Mouse (Mus musculus) cerebellum, adult 11 months (tissue): ENCODE measurements around the gene Gm5148.

Experiments used
- DNase-seq: peaks from one replicate; pipeline ENCODE4 v3.0.0; 2022

Gene Gm5148

DNA sequence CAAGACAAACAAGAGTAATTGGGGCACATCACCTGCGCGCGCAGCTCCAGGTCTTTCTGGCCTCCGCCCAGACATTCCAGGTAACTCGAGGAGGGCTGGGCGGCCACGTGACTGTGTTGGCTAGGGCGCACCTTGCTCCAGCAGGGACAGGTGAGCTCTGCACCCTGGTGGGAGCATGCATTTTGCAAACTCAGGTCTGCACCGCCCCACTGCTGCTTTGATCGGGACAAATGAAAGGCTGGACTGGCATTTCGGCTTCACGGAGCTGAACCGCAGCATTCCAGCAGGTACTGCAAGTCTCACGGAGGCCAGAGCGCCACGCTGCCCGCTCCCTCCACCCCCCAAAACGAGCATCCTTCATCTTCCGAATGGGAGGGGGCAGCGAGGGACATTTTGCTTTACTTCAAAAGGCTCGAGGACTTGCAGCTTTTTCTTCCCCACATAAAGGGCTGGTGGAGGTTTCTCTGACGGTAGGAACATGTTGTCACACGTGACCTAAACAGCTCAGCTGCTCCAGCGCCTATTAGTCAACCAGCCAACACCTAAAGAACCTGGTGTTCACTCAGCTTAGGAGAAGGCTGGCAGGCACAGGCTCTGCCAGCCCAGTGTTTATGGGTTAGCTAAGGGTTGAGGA is at the start of gene Gm5148:
Gm5148 (minus strand) TSS at position 320 of the 634 bp plus-strand sequence.
- DNase-seq: peak; percentile 86

DNA sequence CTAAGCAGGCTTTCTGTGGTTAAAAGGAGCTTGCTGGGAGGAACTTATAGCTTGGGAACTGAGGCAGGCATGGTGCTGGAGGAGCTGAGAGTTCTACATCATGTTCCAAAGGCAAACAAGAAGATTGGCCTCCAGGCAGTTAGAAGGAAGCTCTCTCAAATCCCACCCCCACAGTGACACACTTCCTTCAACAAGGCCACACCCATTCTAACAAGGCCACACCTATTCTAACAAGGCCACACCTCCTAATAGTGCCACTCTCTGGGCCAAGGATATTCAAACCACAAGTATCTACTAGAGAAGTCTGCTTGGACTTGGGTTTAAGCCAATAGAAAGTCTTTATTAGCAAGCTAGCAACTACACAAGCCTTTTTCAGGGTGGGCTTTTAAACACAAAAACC is 46.7 kb upstream of the Gm5148 start:
- DNase-seq: no peak

DNA sequence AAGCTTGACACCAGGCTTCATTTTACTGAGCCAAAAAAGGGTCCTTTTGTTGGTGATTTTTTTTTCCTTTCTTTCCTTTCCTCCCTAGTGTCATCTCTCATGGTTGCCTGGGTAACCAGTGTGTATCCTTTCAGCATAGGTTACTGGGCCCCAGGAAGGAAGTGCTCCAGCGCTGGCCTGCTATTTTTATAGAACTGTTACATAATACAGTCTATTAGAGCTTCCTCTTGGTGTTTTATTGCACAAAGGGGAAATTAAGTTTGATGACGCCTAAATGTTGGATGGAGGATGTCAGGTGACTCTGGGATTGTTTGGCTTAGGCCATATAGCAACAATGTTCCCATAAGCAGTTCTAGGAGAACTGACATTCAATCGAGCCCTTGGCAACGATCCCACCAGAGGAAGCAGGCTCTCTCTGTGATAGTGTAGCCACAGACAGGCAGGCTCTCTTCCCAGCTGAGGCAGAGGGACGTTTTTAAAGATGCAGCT is 45.0 kb upstream of the Gm5148 start:
- DNase-seq: peak; percentile 71

DNA sequence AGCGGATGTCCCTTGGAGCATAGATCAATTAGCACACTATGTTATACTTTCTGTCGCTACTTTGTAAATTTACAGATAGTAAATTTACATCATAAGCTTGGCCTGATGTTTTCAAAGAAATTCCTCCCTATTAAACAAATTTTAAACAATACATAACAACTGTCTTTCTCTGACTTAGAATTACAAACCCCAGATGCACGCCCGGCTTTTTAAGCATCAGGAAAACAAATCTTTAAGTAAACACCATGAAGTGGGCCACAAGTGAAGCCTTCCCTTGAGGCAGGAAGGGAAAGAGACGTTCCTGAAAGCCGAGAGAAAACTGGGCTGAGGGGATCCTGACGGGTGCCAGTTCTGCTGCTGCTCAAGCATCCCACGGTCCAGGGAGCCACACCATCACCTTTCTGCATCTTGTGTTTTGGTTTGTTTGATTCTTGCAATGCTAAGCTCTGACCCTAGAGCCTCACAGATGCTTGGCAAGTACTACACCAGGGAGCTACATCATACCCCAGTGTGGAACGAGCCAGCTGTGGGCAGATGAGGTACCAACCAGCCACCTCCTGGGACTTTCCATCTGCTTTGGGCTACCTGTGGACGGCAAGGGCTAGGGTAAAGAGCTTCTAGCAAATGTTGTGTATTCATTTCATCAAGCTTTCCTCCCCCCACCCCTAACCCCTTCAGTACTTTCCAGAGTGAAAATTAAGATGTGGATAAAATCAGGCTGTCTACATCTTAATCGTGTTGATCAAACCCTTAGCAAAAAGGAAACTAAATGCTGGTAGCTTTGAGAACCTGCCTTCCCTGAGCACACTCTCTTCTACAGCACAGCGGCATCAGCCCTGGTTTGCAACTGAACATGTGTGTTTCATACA is 43.1 kb upstream of the Gm5148 start:
- DNase-seq: no peak

DNA sequence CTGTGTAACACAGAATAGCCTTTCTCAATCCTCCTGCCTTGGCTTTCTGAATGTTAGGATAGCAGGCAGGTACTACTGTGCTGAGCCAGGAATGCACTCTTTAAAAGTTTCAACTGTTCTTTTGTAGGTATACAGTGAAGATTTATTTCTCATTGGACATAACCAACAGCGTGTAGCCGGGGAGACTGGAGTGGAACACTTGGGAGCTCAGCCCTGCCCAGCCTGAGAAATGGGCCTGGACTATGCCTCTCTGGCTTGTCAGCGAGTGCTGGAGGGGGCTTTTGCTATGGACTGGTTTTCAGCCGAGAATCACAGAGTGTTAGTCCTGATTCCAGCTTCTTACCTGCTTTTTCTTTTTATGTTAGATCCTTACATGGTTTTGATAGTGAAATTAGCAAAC is 42.3 kb upstream of the Gm5148 start:
- DNase-seq: no peak

DNA sequence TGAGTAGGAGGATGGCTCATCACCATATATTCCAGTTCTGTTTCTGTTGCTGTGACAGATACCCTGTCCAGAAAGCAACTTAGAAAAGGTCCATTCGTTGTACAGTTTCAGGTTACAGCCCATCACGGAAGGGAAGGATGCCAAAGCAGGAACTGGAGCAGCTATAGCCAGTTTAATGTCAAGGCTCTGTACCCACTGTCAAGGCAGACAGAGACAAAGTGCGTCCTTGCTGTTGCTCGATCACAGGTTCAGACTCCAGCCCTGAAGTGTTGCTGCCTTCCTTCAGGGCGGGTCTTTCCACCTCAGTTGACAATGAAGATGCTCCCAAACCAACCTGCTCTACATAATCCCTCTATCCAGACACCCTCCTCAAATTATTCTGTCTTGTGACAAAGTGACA is 41.7 kb upstream of the Gm5148 start:
- DNase-seq: no peak

DNA sequence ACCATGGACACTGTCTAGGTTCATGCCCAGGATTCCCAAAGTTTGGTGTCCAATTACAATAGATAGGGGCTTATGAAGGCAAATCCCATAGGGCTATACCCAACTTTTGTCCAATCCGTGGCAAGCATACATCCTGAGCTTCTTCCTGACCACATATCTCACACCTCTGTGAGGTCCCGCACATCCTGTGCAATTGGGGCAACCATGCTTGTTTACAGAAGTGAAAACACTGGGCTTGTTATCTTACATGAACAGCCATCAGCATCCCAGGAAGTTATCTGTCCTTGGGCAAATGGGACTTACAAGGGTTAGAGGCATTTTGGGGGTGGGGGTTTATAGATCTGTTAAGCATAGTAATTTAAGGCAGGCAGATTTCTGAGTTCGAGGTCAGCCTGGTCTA is 41.0 kb upstream of the Gm5148 start:
- no peak for DNase-seq

DNA sequence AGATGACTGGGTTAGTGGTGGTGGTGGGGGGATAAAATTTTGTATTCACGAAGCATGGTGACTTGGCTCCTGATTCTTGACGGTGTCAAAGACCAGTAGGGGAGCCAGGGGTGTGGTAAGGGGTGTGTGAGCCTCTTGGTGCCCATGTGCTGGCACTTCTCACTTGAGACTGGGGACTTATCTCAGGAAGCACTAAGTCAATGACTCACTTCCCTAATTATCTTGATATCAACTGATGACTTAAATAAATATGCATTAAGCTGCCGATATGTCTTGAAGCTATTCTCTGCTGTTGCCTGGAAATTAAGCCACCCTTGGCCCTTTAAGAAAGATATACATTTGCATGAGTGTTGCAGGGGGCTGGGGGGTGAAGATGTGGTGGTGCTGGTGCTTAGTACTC is 38.0 kb upstream of the Gm5148 start:
- no peak for DNase-seq

DNA sequence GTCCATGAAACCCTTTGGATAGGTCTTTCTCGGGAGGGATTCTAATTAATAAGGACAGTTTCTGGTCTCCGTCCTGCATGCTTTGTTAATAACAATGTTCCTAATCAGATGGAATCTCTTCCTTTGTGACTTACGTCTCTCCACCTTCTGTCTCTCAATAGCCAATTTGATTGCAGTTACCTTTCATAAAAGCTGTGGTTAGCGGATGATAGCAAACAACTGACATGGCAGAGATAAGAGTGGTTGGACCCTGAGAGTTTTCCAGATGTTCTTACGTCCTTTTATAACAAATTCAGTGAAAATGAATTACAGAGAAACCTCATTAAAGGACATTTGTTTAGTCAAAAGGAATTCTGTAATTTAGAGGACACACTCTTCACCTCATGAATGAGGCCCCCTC is 37.5 kb upstream of the Gm5148 start:
- DNase-seq: no peak

DNA sequence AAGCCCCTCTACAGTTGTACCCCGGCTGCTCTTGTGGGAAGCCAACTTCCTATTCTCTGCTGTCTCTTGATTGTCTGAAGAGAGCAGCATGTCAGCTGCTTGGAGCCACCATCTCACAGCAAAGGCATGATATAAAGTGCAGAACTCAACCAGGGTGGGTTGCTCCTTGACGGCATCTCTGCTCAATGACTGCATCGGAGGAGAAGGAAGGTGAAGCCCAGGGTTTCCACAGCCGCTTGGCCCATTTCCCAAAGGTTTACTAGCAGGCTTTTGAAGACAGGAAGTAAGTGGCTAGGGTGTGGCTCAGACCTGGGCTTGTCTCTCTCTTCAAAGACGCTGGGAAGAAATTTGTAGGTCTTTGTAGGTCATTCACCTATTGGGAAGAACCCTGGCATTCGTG is 36.6 kb upstream of the Gm5148 start:
- DNase-seq: no peak

DNA sequence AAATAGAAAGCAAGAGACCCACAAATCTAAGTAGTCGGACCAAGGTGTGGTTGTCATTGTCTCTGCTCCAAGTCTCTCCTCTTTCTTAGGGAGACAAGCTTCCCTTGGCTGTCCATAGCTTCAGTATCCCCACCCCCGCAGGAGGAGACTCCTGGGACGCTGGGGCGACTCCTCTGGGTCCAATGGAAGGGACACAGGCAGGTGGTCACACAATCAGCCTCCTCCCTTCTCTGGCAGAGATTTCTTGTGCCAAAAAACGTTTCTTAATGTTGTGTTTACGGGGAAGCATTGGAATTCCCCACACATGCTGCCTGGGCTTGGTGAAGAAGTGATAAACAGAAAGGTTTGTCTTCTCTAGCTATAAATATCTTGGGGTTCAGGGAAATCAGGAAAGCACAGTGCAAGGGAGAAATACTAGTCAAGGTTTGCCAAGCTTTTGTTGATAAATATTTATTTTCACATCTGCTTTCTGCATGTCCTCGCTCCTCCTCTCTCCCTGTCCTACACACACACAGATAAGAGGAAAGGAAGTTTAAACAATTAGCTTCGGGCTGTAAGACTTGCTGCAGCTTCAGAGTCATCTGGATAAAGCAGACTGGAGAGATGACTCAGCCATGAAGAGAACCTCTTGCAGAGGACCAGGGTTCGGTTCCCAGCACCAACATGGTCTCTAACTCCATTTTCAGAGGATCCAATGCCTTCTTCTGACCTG is 34.5 kb upstream of the Gm5148 start:
- DNase-seq: no peak

DNA sequence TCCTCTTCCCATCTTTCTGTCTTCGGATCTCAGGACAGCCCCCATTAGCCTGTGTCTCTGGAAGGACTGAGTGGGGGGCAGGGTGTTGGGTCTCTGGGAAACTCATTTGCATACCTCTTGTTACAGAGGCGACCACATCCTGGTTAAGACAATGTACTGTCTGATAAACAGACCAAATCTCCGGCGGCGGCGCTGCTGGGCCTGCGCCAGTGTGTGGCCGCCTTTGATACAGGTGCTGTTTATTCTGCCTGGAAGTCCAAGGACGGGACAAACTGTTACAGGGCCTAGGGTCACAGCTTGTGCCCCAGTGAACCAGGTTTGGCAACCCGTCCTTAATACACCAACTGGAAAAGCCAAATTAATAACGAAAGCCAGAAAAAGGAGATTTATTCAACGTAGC is 33.8 kb upstream of the Gm5148 start:
- DNase-seq: no peak

DNA sequence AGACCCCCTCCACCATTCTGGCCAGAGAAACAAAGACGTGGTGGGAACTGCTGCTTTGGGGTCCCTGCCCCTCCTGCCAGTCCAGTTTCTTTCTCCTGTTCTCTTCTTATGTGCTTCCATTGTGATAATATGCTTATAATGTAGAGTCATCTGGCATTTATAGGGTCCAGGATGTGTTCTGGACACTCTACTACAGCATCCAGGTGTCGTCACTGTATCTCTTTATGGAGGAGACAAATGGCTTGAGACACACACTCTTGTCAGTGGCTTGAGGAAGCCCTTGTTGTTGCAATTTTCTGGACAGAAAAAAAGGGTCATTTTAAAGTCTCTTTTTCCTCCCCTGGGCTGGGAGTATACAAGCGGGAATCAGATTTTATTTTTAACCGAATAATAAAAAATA is 33.3 kb upstream of the Gm5148 start:
- DNase-seq: no peak

DNA sequence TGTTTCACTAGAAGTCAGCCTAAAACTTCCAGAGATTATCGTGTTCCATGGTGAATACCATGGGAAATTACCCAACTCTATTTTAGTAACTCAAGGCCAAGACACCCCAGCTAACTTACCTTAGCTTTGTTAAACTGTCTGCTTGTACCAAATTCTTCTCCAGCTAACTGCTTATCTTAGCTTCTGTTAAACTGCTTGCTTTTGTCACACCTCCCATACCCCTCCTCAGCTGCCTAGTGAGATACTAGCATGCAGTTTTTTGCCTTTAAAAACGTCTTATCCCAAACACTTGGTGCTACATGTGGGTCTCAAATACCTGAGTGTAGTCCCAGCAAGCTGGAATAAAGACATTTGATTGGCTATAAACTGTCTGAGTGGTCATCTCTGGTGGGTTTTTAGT is 31.7 kb upstream of the Gm5148 start:
- DNase-seq: no peak

DNA sequence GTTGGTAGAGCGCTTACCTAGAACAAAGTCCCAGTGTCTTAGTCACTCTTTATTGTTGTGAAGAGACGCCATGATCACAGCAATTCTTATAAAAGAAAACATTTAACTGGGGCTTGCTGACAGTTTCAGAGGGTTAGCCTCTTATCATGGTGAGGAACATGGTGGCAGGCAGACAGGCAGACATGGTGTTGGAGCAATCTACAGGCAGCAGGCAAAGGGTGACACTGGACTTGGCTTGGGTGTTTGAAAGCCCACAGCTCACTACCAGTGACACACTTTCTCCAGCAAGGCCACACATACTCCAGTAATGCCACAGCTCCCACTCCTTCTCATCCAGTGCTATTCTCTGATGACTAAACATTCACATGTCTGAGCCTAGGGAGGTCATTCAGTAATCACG is 30.3 kb upstream of the Gm5148 start:
- DNase-seq: no peak

DNA sequence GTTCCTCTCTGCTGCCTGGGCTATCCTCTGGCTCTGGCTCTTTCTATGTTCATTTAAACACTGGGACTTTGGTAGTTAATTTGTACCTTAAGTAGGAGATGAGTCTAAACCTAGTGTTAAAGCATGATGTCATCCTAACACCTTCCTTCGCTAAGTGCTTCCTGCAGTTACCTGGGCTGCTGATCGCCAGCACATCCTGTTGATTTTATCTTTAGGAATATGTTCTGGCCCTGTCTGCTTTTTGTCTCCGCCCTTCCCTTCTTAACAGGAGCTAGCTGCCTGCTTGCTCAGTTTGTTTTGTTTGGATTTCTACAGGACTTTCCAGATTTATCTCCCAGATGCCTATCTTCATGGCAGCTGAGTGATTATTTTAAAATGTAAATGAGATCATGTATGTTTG is 28.9 kb upstream of the Gm5148 start:
- no peak for DNase-seq

DNA sequence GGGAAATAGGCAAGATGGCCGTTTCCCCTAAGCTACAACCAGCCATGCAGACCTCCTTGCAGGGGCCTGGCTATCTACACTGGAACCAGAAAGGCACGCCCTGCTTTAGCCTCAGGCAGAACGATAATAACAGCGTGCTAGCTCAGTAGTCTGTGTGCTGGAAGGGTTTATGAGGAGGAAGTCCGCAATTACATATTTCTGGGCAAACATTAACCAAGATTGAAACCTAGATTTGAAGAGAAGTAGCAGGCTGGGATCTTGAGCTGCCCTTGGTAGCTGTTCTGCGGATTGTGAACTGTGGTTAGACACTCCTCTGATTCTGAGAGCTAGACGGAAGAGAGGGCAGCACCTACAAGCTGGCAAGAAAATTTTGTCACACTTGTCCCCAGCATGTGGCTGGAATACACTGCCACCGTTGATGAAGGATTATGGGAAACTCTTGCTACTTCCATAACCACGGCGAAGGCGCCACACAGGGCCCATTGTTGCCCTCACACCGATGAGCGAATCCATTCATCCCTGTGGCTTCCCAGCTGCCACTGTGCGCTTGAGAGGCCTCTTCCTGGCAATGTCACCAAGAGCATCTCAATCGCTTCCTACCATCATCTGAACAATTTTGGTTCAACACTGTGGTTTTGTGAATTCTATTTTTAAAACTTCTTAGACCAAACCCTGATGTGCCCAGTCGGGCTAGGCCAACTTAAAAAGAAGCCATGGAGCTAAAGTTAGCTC is 23.9 kb upstream of the Gm5148 start:
- no peak for DNase-seq

DNA sequence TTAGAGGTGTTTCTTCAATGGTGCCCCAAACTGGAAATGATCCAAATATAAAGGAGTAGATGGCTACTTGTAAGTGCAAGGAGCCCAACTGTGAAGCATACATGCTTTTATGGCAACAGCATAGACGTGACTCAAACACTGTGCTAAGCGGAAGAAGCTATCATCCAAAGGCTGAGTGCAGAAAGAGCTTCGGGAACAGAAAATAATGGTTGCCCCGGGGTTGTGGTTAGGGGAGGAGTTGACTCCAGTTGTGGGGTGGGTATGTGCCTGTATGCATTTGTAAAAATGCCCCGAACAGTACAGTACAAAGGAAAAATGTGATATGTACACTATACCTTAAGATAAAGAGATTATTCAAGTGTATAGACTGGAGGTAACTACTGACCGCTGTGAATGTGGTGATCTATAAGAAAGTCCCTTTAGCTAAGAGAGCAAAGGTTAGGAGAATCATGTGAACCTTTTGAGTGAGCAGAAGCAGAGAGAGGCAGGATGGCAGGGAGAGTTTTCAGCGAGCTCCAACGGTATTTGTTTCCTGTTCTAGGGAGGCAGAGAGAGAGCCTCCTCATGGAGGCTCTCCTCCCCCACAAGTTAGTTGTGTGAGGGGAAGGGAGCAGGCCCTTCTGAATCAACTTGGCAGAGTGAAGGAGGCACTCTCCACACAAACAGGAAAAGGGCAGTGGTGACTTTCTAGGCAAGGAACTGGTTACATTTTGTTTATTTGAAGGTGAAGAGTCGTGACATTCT is 23.1 kb upstream of the Gm5148 start:
- no peak for DNase-seq

DNA sequence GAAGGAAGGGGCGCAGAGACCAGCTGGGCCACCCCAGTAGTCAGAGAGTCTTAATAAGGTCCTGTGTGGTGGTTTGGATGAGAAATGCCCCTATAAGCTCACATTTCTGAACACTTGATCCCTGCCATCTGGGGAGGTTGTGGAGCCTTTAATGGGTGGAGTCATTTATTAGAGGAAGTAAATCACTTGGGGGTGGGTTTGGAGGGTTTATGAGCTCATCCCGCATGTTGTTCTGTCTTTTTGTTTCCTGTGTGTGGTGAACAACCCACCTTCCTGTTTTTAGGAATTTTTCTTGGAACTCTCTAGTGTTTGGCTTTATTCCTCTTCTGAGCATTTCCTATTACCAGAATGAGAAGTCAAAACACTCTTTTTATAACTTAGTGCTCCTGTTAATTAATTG is 19.8 kb upstream of the Gm5148 start:
- DNase-seq: no peak

DNA sequence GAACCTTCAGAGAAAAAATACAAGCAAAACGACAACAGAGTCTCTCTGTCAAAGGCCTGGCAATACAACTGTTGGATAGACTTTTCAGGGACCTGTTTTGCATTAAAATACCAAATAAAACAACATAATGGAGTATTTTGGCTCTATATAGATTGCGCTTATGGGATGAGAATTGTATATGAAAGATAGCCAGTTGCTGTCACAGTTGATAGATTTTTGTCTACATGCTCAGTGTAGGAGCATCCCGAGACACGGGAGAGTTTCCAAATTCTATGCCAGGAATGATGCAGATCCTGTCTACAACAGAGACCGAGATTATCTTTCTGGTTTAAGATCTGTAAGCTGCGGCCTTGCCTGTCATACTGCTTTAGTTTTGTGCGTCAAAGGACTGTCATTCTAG is 15.7 kb upstream of the Gm5148 start:
- no peak for DNase-seq

DNA sequence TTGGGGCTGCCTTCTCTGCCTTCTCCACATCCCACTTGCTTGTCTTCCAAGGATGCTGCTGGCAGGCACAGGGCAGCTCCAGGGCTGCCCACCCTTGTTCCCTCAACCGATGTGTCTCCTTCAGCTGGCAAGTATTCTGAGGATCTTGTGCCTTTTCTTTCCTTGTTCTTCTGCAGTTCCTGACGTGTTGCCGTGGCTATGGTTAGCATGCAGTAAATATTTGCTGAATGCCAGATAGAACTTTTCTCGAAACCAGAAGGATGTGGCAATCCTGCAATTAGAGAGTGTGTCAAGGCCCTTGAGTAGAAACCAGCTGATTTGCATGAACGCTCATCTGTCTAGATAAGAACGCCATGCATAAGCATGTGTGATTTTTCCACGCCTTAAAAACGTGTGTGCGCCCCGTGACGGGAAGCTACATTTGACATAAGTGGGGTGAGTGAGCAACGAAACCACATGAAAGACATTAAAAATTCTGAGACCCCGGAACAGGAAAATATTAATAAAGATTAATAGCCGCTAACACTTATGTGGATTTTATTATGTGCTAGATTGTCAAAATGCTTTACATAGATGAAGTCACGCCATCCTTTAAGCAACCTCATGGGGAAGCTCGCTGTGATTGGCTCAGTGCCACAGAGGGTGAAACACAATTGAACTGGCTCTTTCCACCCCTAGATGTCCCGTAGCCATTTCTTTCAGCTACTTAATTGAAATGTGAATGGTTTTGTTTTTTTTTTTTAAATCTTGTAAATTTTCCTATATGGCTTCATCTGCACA is 14.1 kb upstream of the Gm5148 start:
- no peak for DNase-seq

DNA sequence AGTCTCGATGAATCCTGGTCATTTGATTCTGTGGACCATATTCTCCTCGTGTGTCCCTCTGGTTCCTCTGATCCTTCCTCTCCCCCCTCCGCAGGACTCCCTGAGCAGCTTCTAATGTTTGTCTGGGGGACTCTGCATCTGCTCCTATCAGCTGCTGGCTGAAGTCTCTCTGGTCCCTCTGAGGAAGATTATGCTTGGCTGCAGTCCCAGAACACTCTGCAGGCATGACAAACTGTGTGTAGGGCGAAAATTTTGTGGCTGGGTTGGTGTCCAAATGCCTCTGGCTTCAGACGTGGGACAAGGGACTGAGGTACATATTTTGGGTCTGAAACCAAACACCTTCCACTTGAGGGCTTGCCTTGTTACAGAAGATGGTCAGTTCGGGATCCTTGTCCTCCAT is 13.1 kb upstream of the Gm5148 start:
- no peak for DNase-seq
